Mouse (Mus musculus) neural tube, embryonic 13.5 days (tissue): ENCODE data around the gene Ccnd1. TPM values are rescaled to one million over a fixed set of nuclear protein-coding genes. Genes with fewer than 3 reads are reported as not detected.

Source experiments
- ATAC-seq: fragments of 200-750 bp; cut with Nextera tagmentation; 2 replicates; pipeline ENCODE4 v1.8.0; 2017; ENCODE audit warnings: low read depth, mild to moderate bottlenecking, moderate TSS enrichment, moderate library complexity
- H3K27ac ChIP-seq: fragments of 300-500 bp; sonication (generic); replicated peaks from 2 replicates; pipeline ENCODE4 v1.5.1; 2015; ENCODE audit warnings: moderate library complexity, mild to moderate bottlenecking, inconsistent platforms
- H3K27me3 ChIP-seq: fragments of 300-500 bp; sonication (generic); 2 replicates; pipeline ENCODE4 v1.6.1; 2015; ENCODE audit warnings: mild to moderate bottlenecking, inconsistent platforms
- H3K36me3 ChIP-seq: fragments of 300-500 bp; sonication (generic); 2 replicates; pipeline ENCODE4 v1.6.1; 2015; ENCODE audit warnings: mild to moderate bottlenecking, inconsistent platforms
- H3K4me1 ChIP-seq: fragments of 300-500 bp; sonication (generic); replicated peaks from 2 replicates; pipeline ENCODE4 v1.6.1; 2015; ENCODE audit warnings: inconsistent platforms
- H3K4me2 ChIP-seq: fragments of 300-500 bp; sonication (generic); 2 replicates; pipeline ENCODE4 v1.6.1; 2015; ENCODE audit warnings: inconsistent platforms, mild to moderate bottlenecking, moderate library complexity
- H3K4me3 ChIP-seq: fragments of 300-500 bp; sonication (generic); 2 replicates; pipeline ENCODE4 v1.5.1; 2015; ENCODE audit warnings: mild to moderate bottlenecking, inconsistent platforms
- H3K9ac ChIP-seq: fragments of 300-500 bp; sonication (generic); 2 replicates; pipeline ENCODE4 v1.6.1; 2015; ENCODE audit warnings: moderate library complexity, mild to moderate bottlenecking, inconsistent platforms
- H3K9me3 ChIP-seq: fragments of 300-500 bp; sonication (generic); 2 replicates; pipeline ENCODE4 v1.6.1; 2016; ENCODE audit warnings: inconsistent platforms
- WGBS: fragments of 180-500 bp; shearing (Covaris S2); methylation state at CpG from one replicate; pipeline ENCODE4 v1.1.7; 2015; 5-methylcytosine and 5-hydroxymethylcytosine counted together
- polyA plus RNA-seq: library from polyadenylated mRNA; unstranded; fragments of >200 nt; fragmentation: Nextera tagmentation; extraction: Ambion mirVana; gene quantifications from 2 replicates; pipeline ENCODE4 v1.2.1, GENCODE M21; 2015

Gene Ccnd1
- 31.1 and 50.8 TPM in 2 replicates for polyA plus RNA-seq

DNA sequence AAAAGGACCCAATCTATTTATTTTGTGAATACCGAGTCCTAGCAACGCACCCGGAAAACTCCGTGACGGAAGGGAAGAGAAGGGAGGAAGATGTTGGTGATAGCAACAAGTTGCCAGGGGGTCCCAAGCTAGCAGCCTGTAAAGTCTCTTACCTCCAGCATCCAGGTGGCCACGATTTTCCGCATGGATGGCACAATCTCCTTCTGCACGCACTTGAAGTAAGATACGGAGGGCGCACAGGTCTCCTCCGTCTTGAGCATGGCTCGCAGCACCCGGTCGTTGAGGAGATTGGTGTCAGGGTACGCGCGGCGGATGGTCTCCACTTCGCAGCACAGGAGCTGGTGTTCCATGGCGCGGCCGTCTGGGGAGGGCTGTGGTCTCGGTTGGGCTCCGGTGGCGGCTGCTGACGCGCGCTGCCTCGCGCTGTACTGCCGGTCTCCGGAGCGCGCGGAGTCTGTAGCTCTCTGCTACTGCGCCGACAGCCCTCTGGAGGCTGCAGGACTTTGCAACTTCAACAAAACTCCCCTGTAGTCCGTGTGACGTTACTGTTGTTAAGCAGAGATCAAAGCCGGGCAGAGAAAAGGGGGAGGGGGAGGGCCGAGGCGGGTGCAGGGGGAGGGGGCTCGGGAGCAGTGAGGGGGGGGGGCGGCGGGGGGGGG lies at the start of gene Ccnd1:
Ccnd1 (minus strand) TSS at position 582 of the 659 bp plus-strand sequence.
- Histone ChIP-seq H3K36me3 (0 out of 2 replicates have a peak, but pooled peaks cover 2% of the 10 kb centered on the region), H3K27me3 (peaks cover 62% of the 10 kb centered on the region), H3K4me3 (peak within 1 kb of the TSS; percentile 55), H3K4me1 (peaks cover 89% of the 10 kb centered on the region), H3K9ac (peak within 1 kb of the TSS; percentile 76), H3K9me3 (no peaks in the 10 kb centered on the region), H3K27ac (peak within 1 kb of the TSS; percentile 69), H3K4me2 (peak within 1 kb of the TSS; percentile 96)
- peak; percentile 19; the same call in 1 of the 2 replicates for ATAC-seq
- WGBS = 2% methylated on average over 40 of the region's 45 CpGs

DNA sequence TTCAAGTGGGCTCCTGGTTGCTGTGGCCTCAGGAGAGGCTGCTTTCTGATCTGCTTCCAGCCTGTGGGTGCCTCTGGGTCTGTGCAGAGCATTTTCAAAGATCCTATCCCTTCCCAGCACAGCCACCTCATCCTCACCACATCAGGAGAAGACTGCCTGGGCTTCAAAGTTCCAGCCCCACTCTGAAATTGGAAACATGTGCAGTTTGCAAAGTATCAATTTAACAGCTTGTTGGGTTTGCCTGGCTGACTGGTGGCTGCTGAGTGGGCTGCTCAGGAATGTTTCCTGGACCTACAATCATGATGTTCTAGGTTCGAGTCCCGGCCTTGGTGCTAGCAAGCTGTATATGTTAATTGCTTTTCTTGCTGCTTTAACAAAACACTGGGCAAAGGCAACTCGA lies 49.1 kb upstream of the Ccnd1 start:
- Histone ChIP-seq H3K27ac (no peak overlapping the region), H3K4me2 (no peak overlapping the region), H3K9me3 (no peaks in the 10 kb centered on the region), H3K9ac (no peak overlapping the region), H3K4me3 (no peak overlapping the region), H3K4me1 (no peaks in the 10 kb centered on the region), H3K36me3 (no peaks in the 10 kb centered on the region), H3K27me3 (no peaks in the 10 kb centered on the region)
- WGBS = 65% methylated on average over 3 of the region's 3 CpGs
- no peak for ATAC-seq

GRCm38 (mm10) chr7:144985100-144985499 lies 45.4 kb upstream of the Ccnd1 start:
- H3K4me1 ChIP-seq = no peaks in the 10 kb centered on the region
- no peak for ATAC-seq
- WGBS = 86% methylated on average over 1 of the region's 1 CpGs

DNA sequence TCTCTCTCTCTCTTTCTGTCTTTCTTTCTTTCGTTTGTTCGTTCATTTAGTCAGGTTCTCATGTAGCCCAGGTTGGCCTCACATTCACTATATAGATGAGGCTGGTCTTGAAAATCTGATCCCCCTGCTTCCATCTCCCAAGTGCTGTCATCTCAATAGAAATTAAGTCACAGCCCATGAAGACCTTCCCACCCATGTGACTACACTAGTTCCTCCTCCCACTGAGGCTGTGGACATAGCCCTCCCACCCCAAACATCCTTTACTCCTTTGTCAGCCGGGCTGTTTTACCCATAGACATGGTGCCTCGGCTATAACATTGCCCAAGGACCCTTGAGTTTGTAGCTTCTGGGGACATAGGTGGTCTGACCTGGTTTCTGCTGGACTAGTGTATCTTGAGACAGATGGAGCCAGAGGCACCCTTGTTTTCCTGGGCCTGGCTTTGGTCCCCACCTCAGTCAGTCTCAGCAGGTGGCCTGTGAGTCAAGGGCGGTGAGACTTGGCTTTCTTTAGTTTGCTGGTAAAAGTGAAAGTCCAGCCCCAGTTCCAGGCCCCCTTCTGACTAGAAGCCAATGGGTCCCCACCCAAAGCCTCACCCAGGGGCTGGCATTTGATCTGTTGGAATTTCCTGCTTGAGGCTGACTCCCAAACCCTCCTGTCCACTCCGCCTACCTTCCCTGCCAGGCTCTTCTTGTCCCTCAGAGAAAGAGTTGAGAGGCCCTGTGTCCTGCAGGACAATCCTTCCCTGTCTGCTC lies 42.8 kb upstream of the Ccnd1 start:
- WGBS = 90% methylated on average over 6 of the region's 6 CpGs
- Histone ChIP-seq H3K4me1 (no peaks in the 10 kb centered on the region), H3K4me3 (no peak overlapping the region), H3K27ac (no peak overlapping the region), H3K27me3 (no peaks in the 10 kb centered on the region), H3K9ac (no peak overlapping the region), H3K36me3 (no peaks in the 10 kb centered on the region), H3K9me3 (no peaks in the 10 kb centered on the region), H3K4me2 (no peak overlapping the region)
- ATAC-seq = no peak

More at GRCm38 (mm10) chr7:144985100-144985499, 45.4 kb upstream of the Ccnd1 start:
- Histone ChIP-seq H3K9ac (no peak overlapping the region), H3K9me3 (no peaks in the 10 kb centered on the region), H3K4me2 (no peak overlapping the region), H3K36me3 (no peaks in the 10 kb centered on the region), H3K4me3 (no peak overlapping the region), H3K27ac (no peak overlapping the region), H3K27me3 (no peaks in the 10 kb centered on the region)

- no peak overlapping the region for H3K4me3 ChIP-seq
- H3K4me2 ChIP-seq = no peak overlapping the region
- no peaks in the 10 kb centered on the region for H3K9me3 ChIP-seq
- no peak for ATAC-seq
- H3K9ac ChIP-seq = no peak overlapping the region
- no peaks in the 10 kb centered on the region for H3K27me3 ChIP-seq
- no peaks in the 10 kb centered on the region for H3K4me1 ChIP-seq
- 84% methylated on average over 7 of the region's 8 CpGs for WGBS
- no peak overlapping the region for H3K27ac ChIP-seq
- no peaks in the 10 kb centered on the region for H3K36me3 ChIP-seq
Observed at GRCm38 (mm10) chr7:144981426-144982079, 41.8 kb upstream of the Ccnd1 start.

- no peaks in the 10 kb centered on the region for H3K9me3 ChIP-seq
- H3K4me1 ChIP-seq = no peaks in the 10 kb centered on the region
- H3K36me3 ChIP-seq = no peaks in the 10 kb centered on the region
- H3K27me3 ChIP-seq = no peaks in the 10 kb centered on the region
- H3K4me2 ChIP-seq = no peak overlapping the region
- ATAC-seq = no peak
- 82% methylated on average over 5 of the region's 5 CpGs for WGBS
- H3K4me3 ChIP-seq = no peak overlapping the region
- H3K9ac ChIP-seq = no peak overlapping the region
- no peak overlapping the region for H3K27ac ChIP-seq
Observed at GRCm38 (mm10) chr7:144979814-144980213, 40.1 kb upstream of the Ccnd1 start.

- Histone ChIP-seq H3K4me2 (no peak overlapping the region), H3K9me3 (no peaks in the 10 kb centered on the region), H3K27me3 (no peaks in the 10 kb centered on the region), H3K4me3 (no peak overlapping the region), H3K9ac (no peak overlapping the region), H3K4me1 (no peaks in the 10 kb centered on the region), H3K27ac (no peak overlapping the region), H3K36me3 (no peaks in the 10 kb centered on the region)
- WGBS = 86% methylated on average over 2 of the region's 2 CpGs
- no peak for ATAC-seq
Observed at GRCm38 (mm10) chr7:144977121-144977520, 37.4 kb upstream of the Ccnd1 start.

GRCm38 (mm10) chr7:144973461-144973860 lies 33.7 kb upstream of the Ccnd1 start:
- no peaks in the 10 kb centered on the region for H3K27me3 ChIP-seq
- no peaks in the 10 kb centered on the region for H3K9me3 ChIP-seq
- no peaks in the 10 kb centered on the region for H3K36me3 ChIP-seq
- no peaks in the 10 kb centered on the region for H3K4me1 ChIP-seq
- ATAC-seq = no peak
- H3K4me3 ChIP-seq = no peak overlapping the region
- H3K27ac ChIP-seq = no peak overlapping the region
- no peak overlapping the region for H3K9ac ChIP-seq
- 75% methylated on average over 8 of the region's 8 CpGs for WGBS
- no peak overlapping the region for H3K4me2 ChIP-seq

DNA sequence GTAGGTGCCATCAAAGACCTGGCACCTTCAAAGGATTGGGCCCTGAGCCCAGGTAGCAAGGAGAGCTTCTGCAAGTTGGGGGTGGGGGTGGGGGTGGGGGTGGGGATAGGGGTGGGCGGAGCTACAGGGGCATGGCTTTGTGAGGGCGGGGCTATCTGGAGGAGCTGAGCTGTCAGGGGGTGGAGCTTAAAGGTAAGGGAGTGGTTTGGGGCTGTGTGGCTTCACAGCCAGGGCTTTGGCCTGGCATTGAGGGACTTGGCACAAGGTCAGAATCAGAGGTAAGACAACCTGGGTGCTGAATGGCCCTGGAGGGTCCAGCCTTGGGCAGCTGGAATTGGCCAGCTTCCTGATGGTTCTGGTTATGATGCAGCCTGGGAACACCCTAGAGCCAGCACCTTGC lies 32.0 kb upstream of the Ccnd1 start:
- Histone ChIP-seq H3K9me3 (no peaks in the 10 kb centered on the region), H3K27me3 (no peaks in the 10 kb centered on the region), H3K27ac (no peak overlapping the region), H3K4me3 (no peak overlapping the region), H3K9ac (no peak overlapping the region), H3K4me2 (no peak overlapping the region), H3K4me1 (no peaks in the 10 kb centered on the region), H3K36me3 (no peaks in the 10 kb centered on the region)
- WGBS = 46% methylated on average over 2 of the region's 2 CpGs
- no peak for ATAC-seq

- no peak for ATAC-seq
- Histone ChIP-seq H3K27ac (no peak overlapping the region), H3K4me2 (no peak overlapping the region), H3K4me1 (no peaks in the 10 kb centered on the region), H3K4me3 (no peak overlapping the region), H3K36me3 (no peaks in the 10 kb centered on the region), H3K9ac (no peak overlapping the region), H3K27me3 (no peaks in the 10 kb centered on the region), H3K9me3 (no peaks in the 10 kb centered on the region)
- WGBS = 77% methylated on average over 8 of the region's 8 CpGs
Observed at GRCm38 (mm10) chr7:144970997-144971768, 31.5 kb upstream of the Ccnd1 start.

DNA sequence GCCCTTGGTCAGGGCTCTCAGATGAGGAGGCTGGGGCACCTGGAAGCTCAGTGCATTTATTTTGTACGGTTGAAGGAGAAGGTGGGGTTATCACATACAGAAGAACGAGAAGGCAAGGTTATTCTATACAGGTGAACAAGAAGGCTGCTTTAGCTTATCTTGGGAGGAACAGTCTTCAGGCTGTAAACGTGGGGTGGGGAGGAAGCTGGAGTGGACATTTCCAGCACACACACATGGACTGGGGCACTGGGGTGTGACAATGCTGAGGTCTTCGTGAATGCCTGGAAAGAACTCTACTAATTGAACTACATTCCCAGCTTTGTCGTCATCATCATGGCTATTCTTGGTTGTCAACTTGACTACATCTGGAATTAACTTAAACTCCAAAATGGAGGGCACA lies 26.2 kb upstream of the Ccnd1 start:
- no peak overlapping the region for H3K27ac ChIP-seq
- 80% methylated on average over 5 of the region's 5 CpGs for WGBS

DNA sequence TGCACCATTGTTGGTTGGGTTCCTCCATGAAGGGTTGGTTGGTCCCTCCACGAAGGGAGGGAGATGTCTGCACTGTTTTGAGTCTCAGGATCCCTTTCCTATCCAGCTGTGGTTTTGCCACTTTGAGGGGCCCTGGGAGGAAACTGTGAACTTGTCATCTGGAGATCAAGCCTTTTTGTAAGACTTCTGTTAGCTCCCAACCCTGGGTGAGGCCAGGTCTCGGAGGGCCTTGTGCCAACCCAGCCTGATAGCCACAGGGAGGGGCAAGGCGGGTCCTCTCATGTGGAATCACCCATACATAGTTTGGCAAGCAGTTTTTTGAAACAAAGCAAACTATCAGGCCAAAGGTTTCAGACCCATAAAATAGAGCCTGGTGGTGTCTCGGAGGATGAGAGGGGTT lies 24.6 kb upstream of the Ccnd1 start:
- H3K36me3 ChIP-seq = no peaks in the 10 kb centered on the region
- no peaks in the 10 kb centered on the region for H3K27me3 ChIP-seq
- H3K4me2 ChIP-seq = no peak overlapping the region
- WGBS = 88% methylated on average over 4 of the region's 4 CpGs
- no peak for ATAC-seq
- H3K9me3 ChIP-seq = no peaks in the 10 kb centered on the region
- H3K4me3 ChIP-seq = no peak overlapping the region
- H3K27ac ChIP-seq = no peak overlapping the region
- H3K9ac ChIP-seq = no peak overlapping the region
- no peaks in the 10 kb centered on the region for H3K4me1 ChIP-seq

More for the DNA sequence above, 26.2 kb upstream of the Ccnd1 start:
- Histone ChIP-seq H3K4me1 (no peaks in the 10 kb centered on the region), H3K4me3 (no peak overlapping the region), H3K27me3 (no peaks in the 10 kb centered on the region), H3K4me2 (no peak overlapping the region), H3K9ac (no peak overlapping the region), H3K36me3 (no peaks in the 10 kb centered on the region), H3K9me3 (no peaks in the 10 kb centered on the region)
- no peak for ATAC-seq
